In the genomic region with DNA sequence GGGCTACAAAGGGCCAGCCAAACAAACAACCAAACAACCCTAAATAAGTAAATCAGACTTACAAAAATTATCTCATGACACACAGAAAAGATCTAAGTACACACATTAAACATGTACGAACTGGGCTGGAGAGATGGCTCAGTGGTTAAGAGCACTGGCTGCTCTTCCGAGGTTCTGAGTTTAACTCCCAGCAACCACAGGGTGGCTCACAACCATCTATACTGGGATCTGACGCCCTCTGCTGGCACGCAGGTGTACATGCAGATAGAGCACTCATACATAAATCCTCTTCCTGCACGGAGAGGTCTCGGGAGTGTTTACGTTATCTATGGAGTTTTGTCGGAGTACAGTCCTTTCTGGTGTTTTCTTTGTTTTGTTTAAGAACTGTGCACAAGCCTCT, we compare ENCODE assay signal across 9 mouse cellular contexts.
DNase-seq lines count a peak whose midpoint lies in the region; TF ChIP-seq lines count a peak whose summit lies in the region.
"Had no signal": no experiment of that assay in that cellular context is flagged by ENCODE, and none has a peak within 500 bp of the region (broad histone marks: within the 10 kb centered on the region; RNA-seq: fewer than 3 reads in every experiment).

No protein-coding gene starts in this region.

- in situ Hi-C loops in ES-E14 (cut with MboI; ENCODE audit: low sequenced_read_pairs in 2 of 2, unreplicated experiment in 2 of 2) = loop anchor here in 1 of 2 experiments (25.0 kb wide), 1 partner anchor 527 kb away; the partner anchor contains the start of gene Rcan1

- H3K27ac ChIP-seq in ES-E14 (ENCODE audit: insufficient read depth, low read depth, low read length, poor library complexity, severe bottlenecking) = no peak overlapping the region
- H3K27ac ChIP-seq: heart, embryonic 13.5 days had no signal

- peak overlapping the region; percentile 15; the same call in 1 of the 2 replicates for H3K9ac ChIP-seq in ES-E14 (ENCODE audit: insufficient read depth, low read depth, low read length, poor library complexity, severe bottlenecking)
- H3K9ac ChIP-seq: heart, embryonic 13.5 days had no signal

- H3K36me3 ChIP-seq in ES-E14 (ENCODE audit: control insufficient read depth, insufficient read depth, low read length, poor library complexity, severe bottlenecking) = no peaks in the 10 kb centered on the region
- H3K36me3 ChIP-seq: heart, embryonic 13.5 days had no signal

- peaks cover 0 to 2% of the 10 kb centered on the region in 2 experiments; a peak in 2 of 4 replicates for H3K4me1 ChIP-seq in ES-E14 (ENCODE audit: control insufficient read depth in 2 of 2, insufficient read depth in 2 of 2, low read length in 2 of 2, poor library complexity in 1 of 2)

- peak; percentile 45 for DNase-seq in layer of hippocampus, adult 11-12 months (ENCODE audit: low spot score)
- no peak for DNase-seq in layer of hippocampus, adult 9-10 months (ENCODE audit: low spot score)
- peak; percentile 75 for DNase-seq in ES-E14 (ENCODE audit: low read depth, low spot score)
- peak; percentile 42 for DNase-seq in adrenal gland, adult 8-10 months
- DNase-seq in kidney, adult 9 months = peak; percentile 70
- peak; percentile 65 for DNase-seq in lung, postnatal 36 days
- DNase-seq in thymus, postnatal 36 days = peak; percentile 60 to 61
- no peak for DNase-seq in ovary, postnatal 10 days (ENCODE audit: low spot score)

- H3K9me3 ChIP-seq in ES-E14 (ENCODE audit: control insufficient read depth, insufficient read depth, low read depth, low read length) = no peaks in the 10 kb centered on the region
- H3K9me3 ChIP-seq: heart, embryonic 13.5 days had no signal

- H3K4me3 ChIP-seq in ES-E14 (ENCODE audit: insufficient read depth in 1 of 2, low read depth in 1 of 2, low read length in 2 of 2, poor library complexity in 1 of 2, severe bottlenecking in 1 of 2) = peak overlapping the region; percentile 36 to 38; a peak in 3 of 4 replicates
- H3K4me3 ChIP-seq: heart, embryonic 13.5 days had no signal

TF ChIP-seq in ES-E14, 5 proteins besides CTCF, POLR2A, EP300 and RAD21:
- no peak for TF ChIP-seq ZNF384 (IDR thresholded peaks at IDR 0.05; ENCODE audit: low read depth, low read length)
- peak; percentile 59; the same call in 1 of the 2 replicates for TF ChIP-seq ZC3H11A (IDR thresholded peaks at IDR 0.05; ENCODE audit: borderline replicate concordance, low read depth, low read length)
- TF ChIP-seq HCFC1 (IDR thresholded peaks at IDR 0.05; ENCODE audit: borderline replicate concordance, insufficient read depth, low read length) = peak; percentile 61; the same call in 1 of the 2 replicates
- no peak for TF ChIP-seq CHD2 (IDR thresholded peaks at IDR 0.05; ENCODE audit: low read depth, low read length)

Comparison
In these comparisons a context has a peak if more than half of its experiments do, and no peak if none do; other contexts are left out.
1. DNase-seq: peak in layer of hippocampus, adult 11-12 months (single experiment), ES-E14 (single experiment), adrenal gland, adult 8-10 months (single experiment), kidney, adult 9 months (single experiment), lung, postnatal 36 days (single experiment) and thymus, postnatal 36 days (2 of 2); none in layer of hippocampus, adult 9-10 months (single experiment) and ovary, postnatal 10 days (single experiment).